Mouse (Mus musculus) liver, adult 2 months (tissue): ENCODE measurements around the gene Fam131a.

Experiments
- CTCF ChIP-seq: fragments of 200-500 bp; IDR thresholded peaks from 2 replicates; pipeline ENCODE4 v1.5.1; 2011; ENCODE audit warnings: low read depth, low read length, control low read depth
- POLR2A ChIP-seq: fragments of 200-500 bp; IDR thresholded peaks from 2 replicates; pipeline ENCODE4 v1.6.1; 2011; ENCODE audit warnings: low read length, control low read depth; ENCODE audit not compliant: insufficient read depth; ENCODE audit errors: extremely low read depth

DNA sequence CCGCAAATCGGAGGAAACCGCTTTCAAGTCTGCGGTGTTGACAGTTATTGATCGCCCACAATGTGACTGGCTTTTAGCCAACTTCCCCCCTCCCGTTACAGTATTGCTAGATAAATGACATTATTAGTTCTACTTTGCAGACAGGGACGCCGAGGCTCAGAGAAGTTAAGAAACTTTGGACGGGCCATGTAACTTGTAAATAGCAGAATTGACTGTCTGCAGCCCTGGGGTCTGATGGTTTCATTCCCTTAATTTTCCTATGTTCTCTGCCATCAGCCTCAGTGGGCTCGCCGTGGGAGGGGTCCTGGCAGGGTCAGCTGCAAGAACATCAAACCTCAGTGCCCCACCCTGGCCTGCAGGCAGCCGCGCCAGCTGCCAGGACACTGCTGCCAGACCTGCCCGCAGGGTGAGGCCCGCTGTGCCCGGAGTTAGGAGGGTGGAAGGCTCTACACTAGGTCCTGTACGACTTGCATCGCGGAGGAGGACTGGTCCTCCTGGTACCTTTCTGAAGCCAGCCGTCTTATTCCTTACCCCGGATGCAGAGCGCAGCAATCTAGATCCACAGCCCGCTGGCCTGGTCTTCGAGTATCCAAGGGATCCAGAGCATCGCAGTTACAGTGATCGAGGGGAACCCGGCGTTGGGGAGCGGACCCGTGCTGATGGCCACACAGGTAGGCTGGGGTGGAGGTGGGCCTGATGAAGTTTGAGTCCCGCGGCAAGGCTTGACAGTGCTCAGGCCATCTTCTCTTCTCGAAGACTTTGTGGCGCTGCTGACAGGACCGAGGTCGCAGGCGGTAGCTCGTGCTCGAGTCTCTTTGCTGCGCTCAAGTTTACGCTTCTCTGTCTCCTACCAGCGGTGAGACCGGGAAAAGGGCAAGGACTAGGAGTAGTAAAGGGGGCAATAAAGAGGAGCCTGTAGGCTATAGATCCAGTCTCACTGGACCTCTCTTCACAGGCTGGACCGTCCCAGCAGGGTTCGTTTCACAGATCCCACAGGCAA lies 41.0 kb downstream of the Fam131a start, which contains the start of gene Thpo:
- TF ChIP-seq CTCF: no peak
- TF ChIP-seq POLR2A: no peak
